Mouse (Mus musculus): Measurements from ENCODE around the gene Sorl1. TPM values are rescaled to one million over a fixed set of nuclear protein-coding genes. Genes with fewer than 3 reads are reported as not detected.

Sorl1 gene
- polyA plus RNA-seq, 1 experiment from 2014 or later, result 3.6 TPM

DNA sequence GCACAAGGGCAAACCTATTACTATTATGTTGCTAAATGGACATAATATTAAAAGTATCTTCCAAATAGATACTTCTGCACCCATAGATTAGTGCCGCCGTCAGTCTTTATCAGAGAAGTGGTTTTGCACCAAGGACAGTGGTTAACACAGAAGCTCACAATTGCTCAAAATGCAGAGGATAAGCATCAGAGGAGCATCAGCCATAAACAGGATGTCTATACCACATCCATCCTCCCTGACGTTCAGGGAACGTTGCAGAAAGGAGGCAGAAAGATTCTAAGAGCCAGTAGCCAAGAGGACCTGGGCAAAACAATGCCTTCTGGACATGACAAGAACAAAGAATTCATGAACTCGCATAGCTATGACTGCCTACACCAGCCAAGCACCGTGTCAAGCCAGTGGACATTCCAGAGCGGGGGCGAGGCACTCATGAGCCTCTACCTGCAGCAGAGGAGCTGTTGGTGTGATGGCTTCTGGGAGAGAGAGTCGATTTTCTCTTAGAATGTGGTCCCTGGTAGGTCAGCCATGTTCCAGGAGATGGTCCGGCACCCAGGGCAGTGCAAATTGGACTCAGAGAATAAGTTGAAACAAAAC, 47.7 kb downstream of the Sorl1 start:
- ATAC-seq (ENCODE audit: insufficient number of reproducible peaks, insufficient read depth, low FRiP score, low read depth), result no peak
- Histone ChIP-seq H3K9ac (ENCODE audit: low read length) (no peak overlapping the region), H3K4me2 (ENCODE audit: low read length) (no peak overlapping the region), H3K4me3 (ENCODE audit: control insufficient read depth in 1 of 2, insufficient read depth in 1 of 2, low read depth in 1 of 2, low read length in 2 of 2) (no peak overlapping the region), H3K27me3 (ENCODE audit: control insufficient read depth, insufficient read depth, low read length) (no peaks in the 10 kb centered on the region), H3K9me3 (ENCODE audit: control insufficient read depth, low read length) (0 out of 2 replicates have a peak, but pooled peaks cover 5% of the 10 kb centered on the region), H3K27ac (replicated peaks in 1 of 2; ENCODE audit: control insufficient read depth in 1 of 2, insufficient read depth in 1 of 2, low read depth in 2 of 2, low read length in 2 of 2) (no peak overlapping the region), H3K36me3 (ENCODE audit: control insufficient read depth, insufficient read depth, low read length) (no peaks in the 10 kb centered on the region), H3K4me1 (ENCODE audit: control insufficient read depth in 2 of 2, insufficient read depth in 2 of 2, low read length in 2 of 2) (peaks cover 3 to 4% of the 10 kb centered on the region in 2 experiments; a peak in 1 of 4 replicates)
- 81% methylated on average over 10 of the region's 10 CpGs for WGBS

DNA sequence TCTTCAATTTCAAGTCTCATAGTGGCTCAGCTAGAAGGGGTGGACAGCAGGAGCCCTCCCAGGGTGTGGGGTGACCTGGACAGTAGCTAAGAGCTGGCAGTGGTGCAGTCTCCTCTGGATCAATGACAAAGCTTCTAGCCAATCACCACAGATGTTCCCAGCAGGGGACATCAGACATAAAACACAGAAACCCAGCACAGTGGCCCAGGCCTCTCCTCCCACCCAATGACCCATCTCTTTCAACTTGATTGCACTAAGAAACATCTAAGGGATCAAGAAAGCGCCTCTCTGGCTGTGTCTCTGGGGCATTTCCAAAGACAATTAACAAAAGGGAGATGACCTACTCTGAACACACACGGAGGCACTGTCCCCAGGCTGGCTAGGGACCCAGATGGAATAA, 48.9 kb downstream of the Sorl1 start:
- H3K9ac ChIP-seq (ENCODE audit: low read length), result no peak overlapping the region
- no peak overlapping the region for H3K4me3 ChIP-seq (ENCODE audit: control insufficient read depth in 1 of 2, insufficient read depth in 1 of 2, low read depth in 1 of 2, low read length in 2 of 2)
- 0 out of 2 replicates have a peak, but pooled peaks cover 5% of the 10 kb centered on the region for H3K9me3 ChIP-seq (ENCODE audit: control insufficient read depth, low read length)
- H3K4me2 ChIP-seq (ENCODE audit: low read length), result no peak overlapping the region
- no peaks in the 10 kb centered on the region for H3K36me3 ChIP-seq (ENCODE audit: control insufficient read depth, insufficient read depth, low read length)
- H3K4me1 ChIP-seq (ENCODE audit: control insufficient read depth in 2 of 2, insufficient read depth in 2 of 2, low read length in 2 of 2), result no peaks in the 10 kb centered on the region
- WGBS, result 63% methylated on average over 2 of the region's 2 CpGs
- ATAC-seq (ENCODE audit: insufficient number of reproducible peaks, insufficient read depth, low FRiP score, low read depth), result no peak
- no peak overlapping the region for H3K27ac ChIP-seq (replicated peaks in 1 of 2; ENCODE audit: control insufficient read depth in 1 of 2, insufficient read depth in 1 of 2, low read depth in 2 of 2, low read length in 2 of 2)
- H3K27me3 ChIP-seq (ENCODE audit: control insufficient read depth, insufficient read depth, low read length), result no peaks in the 10 kb centered on the region

DNA sequence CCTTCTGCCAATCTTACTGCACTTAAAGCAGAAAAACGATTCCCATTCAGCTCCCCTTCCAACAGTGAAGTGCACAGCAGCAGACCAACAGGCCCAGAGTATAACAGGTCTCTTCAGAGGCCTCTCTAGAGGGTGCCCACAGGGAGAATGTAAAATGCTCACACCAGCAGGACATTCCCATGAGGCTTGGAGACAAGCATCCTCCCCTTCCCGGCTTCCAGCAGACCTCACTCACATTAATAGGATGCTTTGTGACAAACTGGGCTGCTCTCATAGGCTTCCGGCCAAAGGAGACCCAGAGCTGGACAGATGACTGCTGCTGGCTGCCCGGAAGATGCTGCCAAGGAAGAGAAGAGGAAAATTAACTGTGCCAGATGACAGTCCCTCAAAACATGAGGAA, 52.1 kb downstream of the Sorl1 start:
- ATAC-seq (ENCODE audit: insufficient number of reproducible peaks, insufficient read depth, low FRiP score, low read depth), result no peak
- H3K27ac ChIP-seq (replicated peaks in 1 of 2; ENCODE audit: control insufficient read depth in 1 of 2, insufficient read depth in 1 of 2, low read depth in 2 of 2, low read length in 2 of 2), result no peak overlapping the region
- no peaks in the 10 kb centered on the region for H3K27me3 ChIP-seq (ENCODE audit: control insufficient read depth, insufficient read depth, low read length)
- H3K9me3 ChIP-seq (ENCODE audit: control insufficient read depth, low read length), result no peaks in the 10 kb centered on the region
- no peak overlapping the region for H3K9ac ChIP-seq (ENCODE audit: low read length)
- no peaks in the 10 kb centered on the region; a peak in 1 of 4 replicates for H3K4me1 ChIP-seq (ENCODE audit: control insufficient read depth in 2 of 2, insufficient read depth in 2 of 2, low read length in 2 of 2)
- H3K36me3 ChIP-seq (ENCODE audit: control insufficient read depth, insufficient read depth, low read length), result no peaks in the 10 kb centered on the region
- no peak overlapping the region for H3K4me2 ChIP-seq (ENCODE audit: low read length)
- H3K4me3 ChIP-seq (ENCODE audit: control insufficient read depth in 1 of 2, insufficient read depth in 1 of 2, low read depth in 1 of 2, low read length in 2 of 2), result no peak overlapping the region
- 54% methylated on average over 4 of the region's 4 CpGs for WGBS

DNA sequence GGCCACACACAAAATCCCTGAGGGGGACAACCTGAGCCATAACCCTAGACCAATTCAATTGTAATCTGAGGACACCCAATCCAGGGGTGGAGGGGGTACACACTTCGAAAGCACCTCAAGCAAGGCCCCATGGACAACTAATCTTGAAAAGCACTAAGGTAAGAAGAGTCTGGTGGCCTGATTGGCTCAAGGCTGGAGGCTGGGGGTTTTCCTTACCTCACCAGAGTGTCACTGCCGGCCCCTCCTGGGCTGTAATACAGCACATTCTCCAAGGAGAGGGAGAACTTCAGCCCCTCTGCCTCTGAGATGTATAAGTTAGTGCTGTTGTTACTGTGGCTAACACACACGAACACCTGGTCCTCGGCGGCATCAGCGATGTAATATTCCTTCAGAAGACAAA, 53.2 kb downstream of the Sorl1 start:
- ATAC-seq (ENCODE audit: insufficient number of reproducible peaks, insufficient read depth, low FRiP score, low read depth), result no peak
- Histone ChIP-seq H3K4me1 (ENCODE audit: control insufficient read depth in 2 of 2, insufficient read depth in 2 of 2, low read length in 2 of 2) (no peaks in the 10 kb centered on the region; a peak in 1 of 4 replicates), H3K27me3 (ENCODE audit: control insufficient read depth, insufficient read depth, low read length) (no peaks in the 10 kb centered on the region), H3K4me2 (ENCODE audit: low read length) (no peak overlapping the region), H3K4me3 (ENCODE audit: control insufficient read depth in 1 of 2, insufficient read depth in 1 of 2, low read depth in 1 of 2, low read length in 2 of 2) (no peak overlapping the region), H3K9me3 (ENCODE audit: control insufficient read depth, low read length) (no peaks in the 10 kb centered on the region), H3K27ac (replicated peaks in 1 of 2; ENCODE audit: control insufficient read depth in 1 of 2, insufficient read depth in 1 of 2, low read depth in 2 of 2, low read length in 2 of 2) (no peak overlapping the region), H3K9ac (ENCODE audit: low read length) (no peak overlapping the region), H3K36me3 (ENCODE audit: control insufficient read depth, insufficient read depth, low read length) (no peaks in the 10 kb centered on the region)
- 87% methylated on average over 6 of the region's 6 CpGs for WGBS

DNA sequence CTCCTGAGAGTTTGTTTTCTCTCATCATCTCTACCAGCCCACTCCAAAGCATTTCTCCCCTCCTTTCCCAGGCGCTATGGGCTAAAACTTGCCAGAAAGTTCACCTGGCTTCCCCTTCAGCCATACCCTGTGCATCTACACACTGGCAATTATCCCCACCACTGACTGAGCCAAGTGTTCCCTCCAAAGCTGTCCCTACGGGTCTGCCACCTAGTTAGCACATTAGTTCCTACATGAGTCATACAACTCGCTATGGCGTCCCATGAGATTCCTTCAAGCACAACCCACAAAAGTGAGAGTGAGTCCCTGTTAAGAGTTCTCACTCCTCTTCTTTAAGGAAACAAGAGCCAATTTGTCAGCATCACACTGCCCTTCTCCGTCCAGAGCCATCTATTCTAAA, 54.6 kb downstream of the Sorl1 start:
- H3K9me3 ChIP-seq (ENCODE audit: control insufficient read depth, low read length), result no peaks in the 10 kb centered on the region
- no peak overlapping the region for H3K4me2 ChIP-seq (ENCODE audit: low read length)
- WGBS, result 73% methylated on average over 5 of the region's 5 CpGs
- no peak overlapping the region for H3K9ac ChIP-seq (ENCODE audit: low read length)
- no peaks in the 10 kb centered on the region for H3K27me3 ChIP-seq (ENCODE audit: control insufficient read depth, insufficient read depth, low read length)
- H3K36me3 ChIP-seq (ENCODE audit: control insufficient read depth, insufficient read depth, low read length), result no peaks in the 10 kb centered on the region
- ATAC-seq (ENCODE audit: insufficient number of reproducible peaks, insufficient read depth, low FRiP score, low read depth), result no peak
- H3K4me3 ChIP-seq (ENCODE audit: control insufficient read depth in 1 of 2, insufficient read depth in 1 of 2, low read depth in 1 of 2, low read length in 2 of 2), result no peak overlapping the region
- H3K27ac ChIP-seq (replicated peaks in 1 of 2; ENCODE audit: control insufficient read depth in 1 of 2, insufficient read depth in 1 of 2, low read depth in 2 of 2, low read length in 2 of 2), result no peak overlapping the region
- H3K4me1 ChIP-seq (ENCODE audit: control insufficient read depth in 2 of 2, insufficient read depth in 2 of 2, low read length in 2 of 2), result no peaks in the 10 kb centered on the region; a peak in 1 of 4 replicates

DNA sequence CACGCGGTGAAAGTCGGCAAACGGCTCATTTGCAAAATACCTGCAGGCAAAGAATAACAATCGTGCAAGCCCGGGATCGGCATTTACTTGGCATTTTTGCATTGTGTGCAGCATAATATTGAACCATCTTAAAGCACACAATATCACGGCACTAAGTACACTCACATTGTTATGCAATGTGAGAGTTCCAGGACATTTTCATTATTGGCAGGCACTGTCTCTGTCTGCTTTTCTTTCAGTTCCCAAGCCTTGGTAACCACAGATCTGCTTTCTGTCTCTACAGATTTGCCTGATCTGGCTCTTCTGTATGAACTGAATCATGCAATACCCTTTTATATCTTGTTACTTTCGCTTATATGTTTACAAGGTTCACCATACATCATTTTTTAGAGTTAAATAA, 56.1 kb downstream of the Sorl1 start:
- Histone ChIP-seq H3K4me1 (ENCODE audit: control insufficient read depth in 2 of 2, insufficient read depth in 2 of 2, low read length in 2 of 2) (no peaks in the 10 kb centered on the region; a peak in 1 of 4 replicates), H3K4me2 (ENCODE audit: low read length) (no peak overlapping the region), H3K9me3 (ENCODE audit: control insufficient read depth, low read length) (no peaks in the 10 kb centered on the region), H3K27me3 (ENCODE audit: control insufficient read depth, insufficient read depth, low read length) (no peaks in the 10 kb centered on the region), H3K9ac (ENCODE audit: low read length) (no peak overlapping the region), H3K27ac (replicated peaks in 1 of 2; ENCODE audit: control insufficient read depth in 1 of 2, insufficient read depth in 1 of 2, low read depth in 2 of 2, low read length in 2 of 2) (no peak overlapping the region), H3K4me3 (ENCODE audit: control insufficient read depth in 1 of 2, insufficient read depth in 1 of 2, low read depth in 1 of 2, low read length in 2 of 2) (no peak overlapping the region), H3K36me3 (ENCODE audit: control insufficient read depth, insufficient read depth, low read length) (no peaks in the 10 kb centered on the region)
- no peak for ATAC-seq (ENCODE audit: insufficient number of reproducible peaks, insufficient read depth, low FRiP score, low read depth)
- 86% methylated on average over 9 of the region's 9 CpGs for WGBS

DNA sequence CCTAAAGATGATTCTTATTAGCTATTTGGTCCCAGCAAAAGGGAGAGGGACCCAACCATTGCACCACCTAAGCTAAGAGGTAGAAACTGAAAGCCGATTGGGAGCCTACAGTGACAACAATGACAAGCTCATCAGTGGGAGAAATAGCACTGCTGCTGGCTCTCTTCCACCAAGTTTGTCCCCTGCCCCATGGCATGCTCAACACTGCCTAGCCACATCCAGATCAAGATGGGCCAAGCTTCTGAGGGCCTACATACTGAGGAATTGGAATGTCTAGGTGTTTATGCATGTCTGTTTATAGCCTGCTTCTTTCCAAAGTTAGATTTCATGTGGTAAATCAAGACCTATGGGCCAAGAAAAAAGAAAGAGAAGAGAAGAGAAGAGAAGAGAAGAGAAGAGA, 58.3 kb downstream of the Sorl1 start:
- ATAC-seq (ENCODE audit: insufficient number of reproducible peaks, insufficient read depth, low FRiP score, low read depth), result no peak
- Histone ChIP-seq H3K27ac (replicated peaks in 1 of 2; ENCODE audit: control insufficient read depth in 1 of 2, insufficient read depth in 1 of 2, low read depth in 2 of 2, low read length in 2 of 2) (no peak overlapping the region), H3K36me3 (ENCODE audit: control insufficient read depth, insufficient read depth, low read length) (no peaks in the 10 kb centered on the region), H3K4me3 (ENCODE audit: control insufficient read depth in 1 of 2, insufficient read depth in 1 of 2, low read depth in 1 of 2, low read length in 2 of 2) (no peak overlapping the region), H3K4me1 (ENCODE audit: control insufficient read depth in 2 of 2, insufficient read depth in 2 of 2, low read length in 2 of 2) (no peaks in the 10 kb centered on the region; a peak in 1 of 4 replicates), H3K27me3 (ENCODE audit: control insufficient read depth, insufficient read depth, low read length) (no peaks in the 10 kb centered on the region), H3K9me3 (ENCODE audit: control insufficient read depth, low read length) (no peaks in the 10 kb centered on the region), H3K4me2 (ENCODE audit: low read length) (no peak overlapping the region), H3K9ac (ENCODE audit: low read length) (no peak overlapping the region)
- WGBS, result 89% methylated on average over 1 of the region's 1 CpGs

DNA sequence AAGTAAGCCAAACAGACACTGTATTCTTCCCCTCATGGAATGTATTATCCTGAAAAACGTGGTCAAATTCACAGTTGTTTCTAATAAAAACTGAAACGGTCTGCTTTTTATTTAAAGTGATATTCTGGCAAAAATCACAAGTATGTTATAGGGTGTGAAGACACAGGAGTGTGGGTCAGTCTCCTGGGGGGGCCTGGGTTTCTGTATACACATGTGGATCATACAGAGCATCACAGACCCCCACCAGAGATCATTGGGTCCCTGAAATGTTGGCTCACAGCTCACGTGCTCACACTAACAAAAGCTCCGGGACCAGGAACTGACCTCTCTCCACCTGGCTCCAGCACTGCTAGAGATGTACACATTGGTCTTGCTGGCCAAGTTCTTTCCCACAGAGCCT, 60.7 kb downstream of the Sorl1 start:
- H3K9ac ChIP-seq (ENCODE audit: low read length), result no peak overlapping the region
- H3K36me3 ChIP-seq (ENCODE audit: control insufficient read depth, insufficient read depth, low read length), result no peaks in the 10 kb centered on the region
- H3K4me3 ChIP-seq (ENCODE audit: control insufficient read depth in 1 of 2, insufficient read depth in 1 of 2, low read depth in 1 of 2, low read length in 2 of 2), result no peak overlapping the region
- no peaks in the 10 kb centered on the region for H3K4me1 ChIP-seq (ENCODE audit: control insufficient read depth in 2 of 2, insufficient read depth in 2 of 2, low read length in 2 of 2)
- H3K27me3 ChIP-seq (ENCODE audit: control insufficient read depth, insufficient read depth, low read length), result no peaks in the 10 kb centered on the region
- no peak overlapping the region for H3K27ac ChIP-seq (replicated peaks in 1 of 2; ENCODE audit: control insufficient read depth in 1 of 2, insufficient read depth in 1 of 2, low read depth in 2 of 2, low read length in 2 of 2)
- H3K9me3 ChIP-seq (ENCODE audit: control insufficient read depth, low read length), result no peaks in the 10 kb centered on the region
- ATAC-seq (ENCODE audit: insufficient number of reproducible peaks, insufficient read depth, low FRiP score, low read depth), result no peak
- 79% methylated on average over 4 of the region's 4 CpGs for WGBS
- H3K4me2 ChIP-seq (ENCODE audit: low read length), result no peak overlapping the region

Measured in heart, embryonic 14.5 days (tissue).